Mouse (Mus musculus): ENCODE data around the gene Gpatch11. TPM values are rescaled to one million over a fixed set of nuclear protein-coding genes. Genes with fewer than 3 reads are reported as not detected.

Gpatch11 gene
- polyA plus RNA-seq, 1 experiment: 12.6 TPM

GRCm38 (mm10) chr17:78809019-78809418, 26.3 kb upstream of the Gpatch11 start:
- no peaks in the 10 kb centered on the region for H3K36me3 ChIP-seq (ENCODE audit: control insufficient read depth, insufficient read depth, low read length)
- no peak overlapping the region for H3K4me3 ChIP-seq (ENCODE audit: control insufficient read depth, low read depth, low read length)
- no peak for TF ChIP-seq POLR2A (IDR thresholded peaks at IDR 0.05; ENCODE audit: control insufficient read depth, low read depth, low read length)
- no peak for TF ChIP-seq CTCF (IDR thresholded peaks at IDR 0.05; ENCODE audit: control insufficient read depth, insufficient read depth, insufficient replicate concordance, low read depth, low read length)
- no peaks in the 10 kb centered on the region for H3K4me1 ChIP-seq (ENCODE audit: control insufficient read depth, insufficient read depth, low read length)
- no peak overlapping the region for H3K27ac ChIP-seq (ENCODE audit: control insufficient read depth, insufficient read depth, low read depth, low read length)
- no peaks in the 10 kb centered on the region for H3K27me3 ChIP-seq (ENCODE audit: control insufficient read depth, insufficient read depth, low read length)

- Histone ChIP-seq H3K27me3 (ENCODE audit: control insufficient read depth, insufficient read depth, low read length) (no peaks in the 10 kb centered on the region), H3K36me3 (ENCODE audit: control insufficient read depth, insufficient read depth, low read length) (no peaks in the 10 kb centered on the region), H3K4me1 (ENCODE audit: control insufficient read depth, insufficient read depth, low read length) (no peaks in the 10 kb centered on the region), H3K27ac (ENCODE audit: control insufficient read depth, insufficient read depth, low read depth, low read length) (no peak overlapping the region), H3K4me3 (ENCODE audit: control insufficient read depth, low read depth, low read length) (no peak overlapping the region)
- TF ChIP-seq CTCF (IDR thresholded peaks at IDR 0.05; ENCODE audit: control insufficient read depth, insufficient read depth, insufficient replicate concordance, low read depth, low read length) (no peak), POLR2A (IDR thresholded peaks at IDR 0.05; ENCODE audit: control insufficient read depth, low read depth, low read length) (no peak)
Measured at GRCm38 (mm10) chr17:78809582-78809981, 25.8 kb upstream of the Gpatch11 start.

- Histone ChIP-seq H3K4me3 (ENCODE audit: control insufficient read depth, low read depth, low read length) (no peak overlapping the region), H3K27me3 (ENCODE audit: control insufficient read depth, insufficient read depth, low read length) (no peaks in the 10 kb centered on the region), H3K27ac (ENCODE audit: control insufficient read depth, insufficient read depth, low read depth, low read length) (no peak overlapping the region), H3K36me3 (ENCODE audit: control insufficient read depth, insufficient read depth, low read length) (no peaks in the 10 kb centered on the region; the same call in 1 of the 2 replicates), H3K4me1 (ENCODE audit: control insufficient read depth, insufficient read depth, low read length) (no peaks in the 10 kb centered on the region; the same call in 1 of the 2 replicates)
- no peak for TF ChIP-seq POLR2A (IDR thresholded peaks at IDR 0.05; ENCODE audit: control insufficient read depth, low read depth, low read length)
- TF ChIP-seq CTCF (IDR thresholded peaks at IDR 0.05; ENCODE audit: control insufficient read depth, insufficient read depth, insufficient replicate concordance, low read depth, low read length): no peak
Measured at GRCm38 (mm10) chr17:78824346-78824745, 11.0 kb upstream of the Gpatch11 start.

- H3K27ac ChIP-seq (ENCODE audit: control insufficient read depth, insufficient read depth, low read depth, low read length): peak overlapping the region; percentile 79
Measured at GRCm38 (mm10) chr17:78836056-78836455, 689 bp downstream of the Gpatch11 start.

GRCm38 (mm10) chr17:78842271-78842928, 7.0 kb downstream of the Gpatch11 start:
- TF ChIP-seq POLR2A (IDR thresholded peaks at IDR 0.05; ENCODE audit: control insufficient read depth, low read depth, low read length) (no peak), CTCF (IDR thresholded peaks at IDR 0.05; ENCODE audit: control insufficient read depth, insufficient read depth, insufficient replicate concordance, low read depth, low read length) (no peak)
- Histone ChIP-seq H3K27ac (ENCODE audit: control insufficient read depth, insufficient read depth, low read depth, low read length) (no peak overlapping the region), H3K36me3 (ENCODE audit: control insufficient read depth, insufficient read depth, low read length) (peaks cover 3% of the 10 kb centered on the region; the same call in 1 of the 2 replicates)

More at GRCm38 (mm10) chr17:78836056-78836455, 689 bp downstream of the Gpatch11 start:
- Histone ChIP-seq H3K36me3 (ENCODE audit: control insufficient read depth, insufficient read depth, low read length) (peaks cover 2% of the 10 kb centered on the region; the same call in 1 of the 2 replicates), H3K4me3 (ENCODE audit: control insufficient read depth, low read depth, low read length) (peak overlapping the region; percentile 97), H3K4me1 (ENCODE audit: control insufficient read depth, insufficient read depth, low read length) (peaks cover 2% of the 10 kb centered on the region; the same call in 1 of the 2 replicates), H3K27me3 (ENCODE audit: control insufficient read depth, insufficient read depth, low read length) (no peaks in the 10 kb centered on the region)
- TF ChIP-seq POLR2A (IDR thresholded peaks at IDR 0.05; ENCODE audit: control insufficient read depth, low read depth, low read length) (no peak), CTCF (IDR thresholded peaks at IDR 0.05; ENCODE audit: control insufficient read depth, insufficient read depth, insufficient replicate concordance, low read depth, low read length) (no peak)

GRCm38 (mm10) chr17:78856243-78856642, 20.9 kb downstream of the Gpatch11 start:
- H3K27ac ChIP-seq (ENCODE audit: control insufficient read depth, insufficient read depth, low read depth, low read length): no peak overlapping the region
- H3K27me3 ChIP-seq (ENCODE audit: control insufficient read depth, insufficient read depth, low read length): no peaks in the 10 kb centered on the region
- TF ChIP-seq POLR2A (IDR thresholded peaks at IDR 0.05; ENCODE audit: control insufficient read depth, low read depth, low read length) (no peak), CTCF (IDR thresholded peaks at IDR 0.05; ENCODE audit: control insufficient read depth, insufficient read depth, insufficient replicate concordance, low read depth, low read length) (no peak)
- H3K4me3 ChIP-seq (ENCODE audit: control insufficient read depth, low read depth, low read length): no peak overlapping the region
- H3K36me3 ChIP-seq (ENCODE audit: control insufficient read depth, insufficient read depth, low read length): no peaks in the 10 kb centered on the region
- H3K4me1 ChIP-seq (ENCODE audit: control insufficient read depth, insufficient read depth, low read length): no peaks in the 10 kb centered on the region

More at GRCm38 (mm10) chr17:78842271-78842928, 7.0 kb downstream of the Gpatch11 start:
- Histone ChIP-seq H3K4me1 (ENCODE audit: control insufficient read depth, insufficient read depth, low read length) (no peaks in the 10 kb centered on the region), H3K27me3 (ENCODE audit: control insufficient read depth, insufficient read depth, low read length) (no peaks in the 10 kb centered on the region), H3K4me3 (ENCODE audit: control insufficient read depth, low read depth, low read length) (no peak overlapping the region)

GRCm38 (mm10) chr17:78873886-78874285, 38.5 kb downstream of the Gpatch11 start:
- H3K27me3 ChIP-seq (ENCODE audit: control insufficient read depth, insufficient read depth, low read length): no peaks in the 10 kb centered on the region
- no peak overlapping the region for H3K4me3 ChIP-seq (ENCODE audit: control insufficient read depth, low read depth, low read length)
- H3K27ac ChIP-seq (ENCODE audit: control insufficient read depth, insufficient read depth, low read depth, low read length): no peak overlapping the region
- H3K36me3 ChIP-seq (ENCODE audit: control insufficient read depth, insufficient read depth, low read length): no peaks in the 10 kb centered on the region
- H3K4me1 ChIP-seq (ENCODE audit: control insufficient read depth, insufficient read depth, low read length): peaks cover 4% of the 10 kb centered on the region
- TF ChIP-seq CTCF (IDR thresholded peaks at IDR 0.05; ENCODE audit: control insufficient read depth, insufficient read depth, insufficient replicate concordance, low read depth, low read length): no peak
- no peak for TF ChIP-seq POLR2A (IDR thresholded peaks at IDR 0.05; ENCODE audit: control insufficient read depth, low read depth, low read length)
